Mouse (Mus musculus): Measurements from ENCODE around the gene Twf2. TPM values are rescaled to one million over a fixed set of nuclear protein-coding genes. Genes with fewer than 3 reads are reported as not detected.

Gene Twf2
- polyA plus RNA-seq, 1 experiment from 2014 or later = 52.2 TPM

DNA sequence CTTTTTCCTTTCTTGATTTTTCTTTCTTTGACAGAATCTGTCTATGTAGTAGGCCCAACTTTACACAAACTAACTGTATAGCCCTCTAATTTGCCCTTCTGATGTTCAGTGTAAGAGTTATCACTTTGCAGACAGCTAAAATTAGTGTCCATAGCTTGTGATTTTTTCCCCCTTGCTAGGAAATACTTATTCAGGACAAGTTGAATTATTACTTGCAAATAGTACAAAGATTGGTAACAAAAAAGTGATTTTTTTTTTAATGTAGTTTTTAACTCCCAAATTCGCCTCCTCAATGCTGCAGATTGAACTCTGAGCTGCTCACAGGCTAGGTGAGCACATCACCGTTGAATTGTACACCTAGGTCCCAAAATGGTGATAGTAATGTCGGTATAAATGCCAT, 22.9 kb upstream of the Twf2 start:
- no peaks in the 10 kb centered on the region for H3K9me3 ChIP-seq
- no peak for ATAC-seq

DNA sequence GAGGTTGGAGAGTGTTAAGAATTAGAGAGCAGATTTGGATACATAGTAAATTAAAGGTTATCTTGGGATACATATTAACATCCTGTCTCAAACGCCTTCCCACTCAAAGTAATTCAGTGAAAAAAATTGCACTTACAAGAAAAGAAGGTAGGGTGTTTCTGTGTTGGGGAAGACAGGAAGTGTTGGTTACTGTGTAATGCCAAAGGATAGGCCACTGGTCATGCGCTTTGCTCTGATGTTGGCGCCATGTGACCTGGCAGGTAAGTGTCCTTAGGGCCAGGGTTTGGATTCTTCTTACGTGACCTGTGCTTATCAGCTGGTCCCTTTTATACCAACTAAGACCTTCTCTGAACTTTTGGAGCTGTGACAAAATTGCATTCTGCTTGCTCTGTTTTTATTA, 20.8 kb upstream of the Twf2 start:
- no peak for ATAC-seq
- WGBS = 97% methylated on average over 4 of the region's 4 CpGs
- Histone ChIP-seq H3K27me3 (no peaks in the 10 kb centered on the region), H3K9me3 (no peaks in the 10 kb centered on the region), H3K36me3 (peaks cover 89% of the 10 kb centered on the region), H3K4me2 (replicated peaks) (no peak overlapping the region), H3K4me3 (replicated peaks) (no peak overlapping the region), H3K4me1 (replicated peaks) (0 out of 2 replicates have a peak, but pooled peaks cover 5% of the 10 kb centered on the region), H3K27ac (no peak overlapping the region), H3K9ac (replicated peaks) (no peak overlapping the region)

More for the DNA sequence above, 22.9 kb upstream of the Twf2 start:
- H3K9ac ChIP-seq (replicated peaks) = no peak overlapping the region
- WGBS = 96% methylated on average over 3 of the region's 3 CpGs
- H3K27me3 ChIP-seq = no peaks in the 10 kb centered on the region
- H3K4me1 ChIP-seq (replicated peaks) = peaks cover 20% of the 10 kb centered on the region
- no peak overlapping the region for H3K4me3 ChIP-seq (replicated peaks)
- H3K27ac ChIP-seq = no peak overlapping the region
- H3K4me2 ChIP-seq (replicated peaks) = no peak overlapping the region
- peaks cover 78% of the 10 kb centered on the region for H3K36me3 ChIP-seq

DNA sequence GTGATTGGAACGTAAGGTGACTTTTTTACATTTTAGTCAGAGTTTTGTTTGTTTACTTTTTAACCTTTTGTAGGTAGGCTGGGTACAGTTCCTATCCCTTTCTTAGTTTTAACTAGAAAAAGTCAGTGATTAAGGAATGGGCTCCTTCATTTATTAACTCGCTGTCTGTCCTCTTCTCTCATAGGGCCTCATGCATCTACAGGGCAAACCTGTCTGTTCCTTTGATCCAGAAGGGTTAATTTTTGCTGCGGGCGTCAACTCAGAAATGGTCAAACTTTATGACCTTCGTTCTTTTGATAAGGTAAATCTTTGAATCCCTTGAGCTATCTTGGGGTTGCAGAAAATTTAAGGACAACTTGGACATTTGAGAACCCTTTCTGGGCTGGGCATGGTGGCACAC, 18.9 kb upstream of the Twf2 start:
- 97% methylated on average over 5 of the region's 5 CpGs for WGBS
- H3K4me1 ChIP-seq (replicated peaks) = 0 out of 2 replicates have a peak, but pooled peaks cover 2% of the 10 kb centered on the region
- no peaks in the 10 kb centered on the region for H3K27me3 ChIP-seq
- no peak overlapping the region for H3K4me2 ChIP-seq (replicated peaks)
- ATAC-seq = no peak
- no peak overlapping the region for H3K9ac ChIP-seq (replicated peaks)
- no peak overlapping the region for H3K4me3 ChIP-seq (replicated peaks)
- H3K27ac ChIP-seq = no peak overlapping the region
- peaks cover 91% of the 10 kb centered on the region for H3K36me3 ChIP-seq
- no peaks in the 10 kb centered on the region for H3K9me3 ChIP-seq

DNA sequence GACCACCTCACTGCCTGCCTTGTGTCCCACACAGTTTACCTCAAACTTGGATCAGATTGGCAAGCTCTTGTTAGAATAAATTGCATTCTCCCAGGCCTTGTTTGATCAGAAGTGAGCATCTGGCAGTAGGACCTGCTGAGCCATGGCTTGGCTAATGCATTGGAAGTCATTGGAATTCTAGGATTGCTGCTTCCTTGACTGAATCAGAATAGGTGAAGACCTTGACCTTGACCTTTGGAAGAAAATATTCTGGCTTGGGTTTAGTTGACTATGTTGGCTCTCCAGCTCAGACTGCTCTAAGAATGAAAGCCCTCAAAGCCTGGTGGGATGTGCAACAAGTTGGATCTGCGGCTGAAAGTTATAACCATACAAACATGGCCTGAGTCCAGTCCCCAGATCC, 11.6 kb upstream of the Twf2 start:
- no peaks in the 10 kb centered on the region for H3K9me3 ChIP-seq

DNA sequence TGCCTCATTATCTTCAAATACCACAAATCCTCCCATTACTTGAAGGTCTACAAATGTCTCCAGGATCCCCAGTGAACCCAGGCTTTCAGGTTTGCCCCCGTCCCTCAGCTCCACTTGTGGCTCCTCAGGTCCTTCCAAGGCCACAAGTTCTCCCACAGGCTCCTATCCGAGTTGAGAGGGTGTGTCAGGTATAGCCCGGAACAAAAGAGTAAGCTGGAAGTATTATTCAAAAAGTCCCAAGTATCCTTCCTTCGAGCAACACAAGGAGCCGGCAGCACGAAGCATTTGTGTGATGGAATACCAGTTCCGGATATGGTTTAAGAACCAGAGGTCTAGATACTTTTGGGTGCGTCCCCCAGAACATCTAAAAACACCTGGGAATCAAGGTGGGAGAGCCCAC, 10.9 kb upstream of the Twf2 start:
- H3K36me3 ChIP-seq = peaks cover 65% of the 10 kb centered on the region
- H3K9ac ChIP-seq (replicated peaks) = no peak overlapping the region
- no peak overlapping the region for H3K27ac ChIP-seq
- H3K4me2 ChIP-seq (replicated peaks) = no peak overlapping the region
- no peak overlapping the region for H3K4me3 ChIP-seq (replicated peaks)
- ATAC-seq = no peak
- no peaks in the 10 kb centered on the region for H3K27me3 ChIP-seq
- H3K9me3 ChIP-seq = no peaks in the 10 kb centered on the region
- peaks cover 13% of the 10 kb centered on the region for H3K4me1 ChIP-seq (replicated peaks)
- WGBS = 94% methylated on average over 8 of the region's 8 CpGs

More for the DNA sequence above, 11.6 kb upstream of the Twf2 start:
- Histone ChIP-seq H3K9ac (replicated peaks) (no peak overlapping the region), H3K27me3 (no peaks in the 10 kb centered on the region), H3K4me3 (replicated peaks) (no peak overlapping the region), H3K4me2 (replicated peaks) (no peak overlapping the region), H3K4me1 (replicated peaks) (peaks cover 11% of the 10 kb centered on the region), H3K27ac (no peak overlapping the region), H3K36me3 (peaks cover 72% of the 10 kb centered on the region)
- WGBS = 100% methylated on average over 1 of the region's 1 CpGs
- no peak for ATAC-seq

DNA sequence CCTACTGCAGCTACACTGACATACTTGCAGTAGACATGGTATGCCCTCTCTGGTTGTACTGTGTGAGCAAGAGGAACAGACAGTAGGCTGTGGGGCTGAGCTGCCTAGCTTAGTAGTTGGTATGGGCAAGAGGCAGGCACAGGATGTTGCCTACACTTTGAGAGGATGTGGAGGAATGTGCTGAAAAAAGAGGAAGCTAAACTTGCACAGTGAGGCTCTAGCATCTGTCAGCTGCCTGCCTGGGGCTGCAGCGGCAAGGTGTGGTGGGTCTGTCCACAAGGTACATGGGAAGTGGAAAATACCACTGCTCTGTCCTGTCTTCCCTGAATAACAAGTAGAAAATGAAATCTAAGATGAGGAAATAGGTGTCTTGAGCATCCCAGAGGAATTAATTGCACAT, 9.9 kb upstream of the Twf2 start:
- Histone ChIP-seq H3K9ac (replicated peaks) (no peak overlapping the region), H3K4me3 (replicated peaks) (no peak overlapping the region), H3K4me2 (replicated peaks) (no peak overlapping the region), H3K36me3 (peaks cover 55% of the 10 kb centered on the region), H3K27ac (no peak overlapping the region), H3K27me3 (peaks cover 3% of the 10 kb centered on the region; the same call in 1 of the 2 replicates), H3K9me3 (no peaks in the 10 kb centered on the region), H3K4me1 (replicated peaks) (peaks cover 13% of the 10 kb centered on the region)
- WGBS = 92% methylated on average over 1 of the region's 1 CpGs
- no peak for ATAC-seq

DNA sequence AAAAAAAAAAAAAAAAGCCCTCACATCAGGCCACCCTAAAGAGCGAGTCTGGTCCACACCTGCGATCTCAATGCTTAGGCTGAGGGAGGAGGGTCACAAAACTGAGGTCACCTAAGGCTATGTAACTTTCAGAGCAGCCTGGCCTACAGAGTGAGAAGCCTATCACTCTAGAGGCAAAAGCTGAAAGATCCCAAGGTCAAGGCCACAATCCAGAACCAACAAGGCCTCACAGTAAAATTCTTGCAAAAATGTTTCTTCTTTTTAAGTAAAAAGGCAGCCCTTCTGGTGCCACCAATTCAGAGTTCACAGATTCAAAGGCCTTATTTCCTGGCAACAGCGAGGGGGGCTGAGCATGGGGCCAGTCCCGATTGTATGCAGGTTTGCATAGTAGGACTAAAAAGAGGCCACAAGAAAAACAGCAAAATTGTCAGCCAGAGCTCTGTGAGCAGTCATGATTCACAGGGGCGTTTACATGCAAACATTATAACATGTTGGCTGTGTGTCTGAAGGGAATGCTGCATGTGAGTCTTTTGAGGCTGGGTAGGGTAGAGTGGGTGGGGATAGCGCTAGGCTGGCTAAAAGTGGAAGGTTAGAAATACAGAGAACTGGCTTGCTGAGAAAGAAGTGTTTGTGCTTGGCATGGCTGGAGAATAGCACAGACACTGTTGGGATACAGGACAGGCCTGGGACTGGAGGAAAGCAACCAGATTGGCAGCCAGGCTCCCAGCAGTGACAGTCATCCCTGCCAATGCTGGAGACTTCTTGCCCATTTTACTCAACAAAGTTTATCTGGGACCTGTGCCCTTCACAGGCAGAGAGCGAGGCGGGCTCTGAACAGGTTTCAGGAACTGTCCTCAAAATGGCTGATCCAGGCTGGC, 8.7 kb upstream of the Twf2 start:
- Histone ChIP-seq H3K27ac (no peak overlapping the region), H3K4me3 (replicated peaks) (no peak overlapping the region), H3K9me3 (no peaks in the 10 kb centered on the region), H3K36me3 (peaks cover 44% of the 10 kb centered on the region), H3K4me1 (replicated peaks) (peaks cover 21% of the 10 kb centered on the region), H3K4me2 (replicated peaks) (no peak overlapping the region), H3K9ac (replicated peaks) (no peak overlapping the region), H3K27me3 (peaks cover 3% of the 10 kb centered on the region; the same call in 1 of the 2 replicates)
- 92% methylated on average over 8 of the region's 8 CpGs for WGBS
- no peak for ATAC-seq

DNA sequence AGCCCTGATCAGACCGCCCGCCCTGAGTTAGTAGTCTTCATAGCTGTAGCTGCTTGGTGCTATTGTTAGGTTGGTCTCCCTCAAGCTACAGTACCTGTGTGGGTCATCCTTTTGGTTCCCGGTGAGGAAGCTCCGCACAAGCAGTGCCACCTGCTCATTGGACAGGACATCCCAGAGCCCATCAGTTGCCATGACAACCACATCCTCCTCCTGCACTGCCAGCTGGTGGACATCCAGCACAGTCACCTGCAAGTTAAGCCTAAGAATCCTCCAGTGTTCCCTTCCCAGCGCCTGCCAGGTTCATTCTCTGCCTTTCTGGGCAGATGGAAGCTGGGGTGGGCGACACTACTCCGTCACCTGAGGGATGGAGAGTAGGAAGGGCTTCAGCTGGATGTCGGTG, 7.2 kb upstream of the Twf2 start:
- H3K4me3 ChIP-seq (replicated peaks) = no peak overlapping the region
- peaks cover 25% of the 10 kb centered on the region for H3K4me1 ChIP-seq (replicated peaks)
- H3K4me2 ChIP-seq (replicated peaks) = no peak overlapping the region
- peak overlapping the region; percentile 68 for H3K27ac ChIP-seq
- H3K36me3 ChIP-seq = peaks cover 28% of the 10 kb centered on the region
- ATAC-seq = no peak
- 0 out of 2 replicates have a peak overlapping the region, but pooled peaks have one; percentile 16 for H3K9ac ChIP-seq (replicated peaks)
- H3K27me3 ChIP-seq = peaks cover 11% of the 10 kb centered on the region; the same call in 1 of the 2 replicates
- no peaks in the 10 kb centered on the region for H3K9me3 ChIP-seq
- 75% methylated on average over 8 of the region's 8 CpGs for WGBS

DNA sequence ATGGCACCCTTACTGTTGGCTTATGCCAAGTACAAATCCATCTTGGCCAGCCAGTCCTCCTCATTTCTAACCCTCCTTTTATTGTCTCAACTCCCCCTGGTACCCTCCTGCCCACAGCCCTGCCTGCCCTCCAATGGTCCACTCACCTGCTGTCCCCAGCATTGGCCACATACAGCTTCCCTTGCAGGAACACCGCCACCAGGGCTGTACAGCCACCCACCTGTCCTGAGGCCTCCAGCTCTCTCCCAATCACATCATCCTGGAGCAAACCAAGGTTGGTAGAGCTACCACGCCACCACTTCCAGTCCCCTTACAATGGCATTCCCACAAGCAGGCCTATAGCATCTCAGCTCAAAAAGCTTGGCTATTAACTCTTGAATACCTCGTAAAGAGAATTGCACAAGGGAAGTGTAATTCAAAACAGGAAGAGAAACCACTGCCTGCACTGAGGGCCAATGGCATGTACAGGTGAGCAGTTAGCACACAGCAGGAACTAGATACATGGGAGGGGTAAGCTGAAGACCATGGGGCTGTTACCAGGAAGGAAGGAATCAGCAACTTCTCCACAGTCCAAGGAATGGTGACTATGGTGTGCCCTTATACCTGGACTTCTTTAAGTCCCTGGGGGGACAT, 5.7 kb upstream of the Twf2 start:
- H3K9me3 ChIP-seq = no peaks in the 10 kb centered on the region
- H3K4me3 ChIP-seq (replicated peaks) = no peak overlapping the region
- 88% methylated on average over 3 of the region's 3 CpGs for WGBS
- peaks cover 27% of the 10 kb centered on the region for H3K4me1 ChIP-seq (replicated peaks)
- no peak overlapping the region for H3K27ac ChIP-seq
- H3K36me3 ChIP-seq = peaks cover 13% of the 10 kb centered on the region
- H3K27me3 ChIP-seq = peaks cover 11% of the 10 kb centered on the region; the same call in 1 of the 2 replicates
- no peak overlapping the region for H3K9ac ChIP-seq (replicated peaks)
- H3K4me2 ChIP-seq (replicated peaks) = no peak overlapping the region
- ATAC-seq = no peak

DNA sequence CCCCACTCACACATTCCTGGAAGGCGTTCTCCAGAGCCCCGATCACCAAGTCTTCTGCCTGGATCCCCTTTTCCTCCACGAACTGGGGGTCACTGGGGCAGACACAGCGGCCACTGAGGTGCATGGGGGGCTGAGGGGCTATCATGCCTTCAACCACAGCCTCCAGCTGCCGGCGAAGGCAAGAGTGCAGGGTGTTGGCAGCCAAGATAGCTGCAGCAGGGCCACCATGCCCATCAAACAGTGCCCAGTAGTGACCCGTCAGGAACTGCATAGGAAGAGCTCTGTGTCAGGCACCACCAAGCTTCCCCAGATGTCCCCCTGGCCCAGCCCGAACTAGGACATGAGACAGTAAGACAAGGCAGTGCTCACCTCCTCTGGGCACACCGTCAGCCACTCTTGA, 5.2 kb upstream of the Twf2 start:
- H3K4me2 ChIP-seq (replicated peaks) = no peak overlapping the region; the same call in 1 of the 2 replicates
- H3K27ac ChIP-seq = no peak overlapping the region
- peaks cover 8% of the 10 kb centered on the region for H3K36me3 ChIP-seq
- H3K4me3 ChIP-seq (replicated peaks) = no peak overlapping the region
- H3K9ac ChIP-seq (replicated peaks) = no peak overlapping the region
- no peak for ATAC-seq
- WGBS = 94% methylated on average over 9 of the region's 9 CpGs
- no peaks in the 10 kb centered on the region for H3K9me3 ChIP-seq
- H3K27me3 ChIP-seq = peaks cover 11% of the 10 kb centered on the region; the same call in 1 of the 2 replicates
- peaks cover 30% of the 10 kb centered on the region for H3K4me1 ChIP-seq (replicated peaks)

DNA sequence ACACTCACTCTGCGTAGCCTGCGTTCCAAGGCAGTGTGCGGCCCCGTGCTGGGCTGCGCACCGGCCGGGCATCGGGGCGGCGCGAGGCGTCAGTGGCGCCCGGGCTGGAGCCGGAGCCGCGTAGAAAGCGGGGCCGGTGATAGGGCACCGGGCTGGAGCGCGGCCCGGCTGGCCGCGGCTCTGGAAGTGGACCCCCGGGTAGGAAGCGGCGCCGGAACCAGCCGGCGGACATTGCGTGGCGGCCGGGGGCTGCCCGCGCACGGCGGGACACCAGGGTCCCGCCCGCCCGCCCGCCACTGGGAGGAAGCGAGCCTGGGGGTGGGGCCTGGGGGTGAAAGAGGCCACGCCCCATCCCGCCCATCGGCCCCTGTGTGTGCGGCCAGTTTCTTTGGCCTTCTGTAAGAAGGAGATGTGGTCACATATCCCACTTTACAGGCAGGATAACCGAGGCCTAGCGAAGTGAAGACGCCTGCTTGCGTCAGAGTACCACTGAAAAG, 3.9 kb upstream of the Twf2 start:
- Histone ChIP-seq H3K9me3 (no peaks in the 10 kb centered on the region), H3K27ac (no peak overlapping the region), H3K36me3 (no peaks in the 10 kb centered on the region), H3K4me3 (replicated peaks) (peak overlapping the region; percentile 48), H3K27me3 (peaks cover 11% of the 10 kb centered on the region; the same call in 1 of the 2 replicates), H3K4me2 (replicated peaks) (peak overlapping the region; percentile 67), H3K9ac (replicated peaks) (peak overlapping the region; percentile 60), H3K4me1 (replicated peaks) (peaks cover 39% of the 10 kb centered on the region)
- ATAC-seq = peak; percentile 41
- under 1% methylated on average over 46 of the region's 51 CpGs for WGBS
